Mouse (Mus musculus): ENCODE measurements around the gene Elf5. TPM values are rescaled to one million over a fixed set of nuclear protein-coding genes. Genes with fewer than 3 reads are reported as not detected.

Elf5 gene
- polyA plus RNA-seq (2012; rRNA removed): 17.2 and 21.2 TPM in 2 replicates

DNA sequence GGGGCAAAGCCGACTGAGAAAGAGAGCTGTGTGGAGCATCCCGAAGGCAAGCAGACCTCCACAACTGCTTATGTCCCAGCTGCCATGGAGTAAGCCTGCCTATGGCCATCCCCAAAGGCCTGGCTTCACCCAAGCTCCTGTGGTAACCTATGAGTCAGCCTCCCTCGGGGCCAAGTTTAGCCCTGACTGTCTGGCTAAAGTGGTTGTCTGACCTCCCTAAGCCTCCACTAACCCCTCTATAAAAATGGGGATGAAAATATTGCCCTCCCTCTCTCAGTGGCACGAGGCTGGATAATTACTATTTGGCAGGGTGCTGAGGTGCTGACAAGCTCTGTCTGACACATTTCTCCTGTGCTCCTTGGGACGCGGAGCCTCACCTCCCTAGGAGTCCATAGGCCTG is at the start of gene Elf5:
TSS of gene Elf5 (plus strand) at position 341 of the 400 bp plus-strand sequence.
- no peak for DNase-seq (ENCODE audit: low spot score)

DNA sequence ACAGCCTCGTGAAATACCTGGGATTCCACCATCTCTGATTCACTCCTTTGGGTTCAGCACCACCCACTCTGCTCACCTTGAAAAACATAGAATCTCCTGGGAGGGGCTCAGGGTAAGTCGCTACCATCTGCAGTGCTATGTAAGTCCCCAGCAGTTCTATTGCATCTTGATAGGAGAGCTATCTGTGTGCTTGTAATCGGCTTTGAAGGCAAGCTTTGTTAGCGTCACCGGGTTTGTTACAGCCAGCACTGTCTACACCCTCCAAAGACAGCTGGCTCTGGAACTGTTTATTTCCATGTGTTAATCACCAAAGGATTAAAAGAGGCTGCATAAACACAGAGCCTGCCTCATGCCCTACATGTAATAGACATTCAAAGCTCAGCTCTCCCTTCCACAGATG is 38.9 kb upstream of the Elf5 start:
- DNase-seq (ENCODE audit: low spot score): no peak

DNA sequence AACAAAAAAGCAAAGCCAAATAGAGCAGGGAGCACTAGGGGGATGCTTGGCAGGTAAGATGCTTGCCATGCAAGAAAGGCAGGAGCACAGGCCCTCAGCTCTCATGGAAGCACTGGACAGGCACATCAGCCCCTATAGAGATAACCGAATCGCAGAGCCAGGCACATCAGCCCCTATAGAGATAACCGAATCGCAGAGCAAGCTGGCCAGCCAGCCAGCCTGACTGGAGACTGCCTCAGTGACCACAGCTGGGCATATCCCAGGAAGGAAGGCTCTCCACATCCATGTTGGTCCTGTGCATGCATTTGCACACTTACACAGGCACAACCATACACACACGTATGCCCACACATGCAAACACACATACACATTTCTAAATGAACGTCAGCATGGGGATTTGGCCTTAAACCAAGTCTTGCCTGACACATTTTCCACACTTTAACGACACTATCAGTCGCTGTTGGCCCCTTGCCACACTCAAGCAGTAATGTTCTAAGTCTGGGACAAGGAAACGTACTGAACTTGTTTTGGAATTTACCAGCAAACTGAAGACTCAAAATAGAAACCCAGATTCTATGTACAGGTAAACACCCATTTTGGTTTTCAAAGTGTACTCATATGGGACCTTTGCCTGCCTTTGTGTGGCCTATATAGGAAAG is 31.9 kb upstream of the Elf5 start:
- DNase-seq (ENCODE audit: low spot score): no peak

DNA sequence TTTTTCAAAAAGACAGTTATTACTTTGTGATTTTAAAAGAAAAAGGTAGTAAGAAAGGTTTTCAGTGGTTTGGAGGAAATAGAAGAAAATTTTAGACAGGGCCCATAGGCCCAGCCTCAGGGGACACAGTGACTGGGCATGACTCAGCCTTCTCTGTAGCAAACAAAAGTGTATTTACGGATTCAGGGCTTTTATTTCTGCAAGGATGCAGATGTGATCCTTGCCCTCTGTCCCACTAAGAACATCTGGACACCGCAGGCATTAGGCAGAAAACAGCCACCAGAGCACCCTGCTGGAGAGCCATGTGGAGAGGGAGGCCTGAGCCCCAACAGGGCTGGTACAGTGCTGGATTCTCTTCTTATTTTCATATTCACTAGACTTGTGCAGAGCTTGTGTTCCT is 29.3 kb upstream of the Elf5 start:
- DNase-seq (ENCODE audit: low spot score): no peak

DNA sequence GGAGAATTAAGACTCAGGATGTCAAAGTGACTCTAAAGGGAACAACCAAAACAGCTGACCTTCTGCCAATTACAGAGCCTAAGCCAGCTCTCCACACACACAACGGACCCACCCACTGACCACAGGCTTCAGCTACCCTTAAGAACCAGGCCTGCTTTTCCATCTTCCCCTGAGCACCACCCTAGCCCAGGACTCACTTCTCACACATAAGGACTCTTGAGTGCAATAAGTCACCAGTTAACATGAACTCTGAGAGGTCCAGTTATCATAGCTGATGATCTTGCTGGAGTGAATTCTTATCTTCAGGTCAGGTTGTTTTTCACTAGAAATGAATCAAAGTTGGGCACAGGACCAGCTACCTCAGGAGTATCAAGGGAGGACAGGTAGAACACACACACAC is 23.6 kb upstream of the Elf5 start:
- DNase-seq (ENCODE audit: low spot score): no peak

DNA sequence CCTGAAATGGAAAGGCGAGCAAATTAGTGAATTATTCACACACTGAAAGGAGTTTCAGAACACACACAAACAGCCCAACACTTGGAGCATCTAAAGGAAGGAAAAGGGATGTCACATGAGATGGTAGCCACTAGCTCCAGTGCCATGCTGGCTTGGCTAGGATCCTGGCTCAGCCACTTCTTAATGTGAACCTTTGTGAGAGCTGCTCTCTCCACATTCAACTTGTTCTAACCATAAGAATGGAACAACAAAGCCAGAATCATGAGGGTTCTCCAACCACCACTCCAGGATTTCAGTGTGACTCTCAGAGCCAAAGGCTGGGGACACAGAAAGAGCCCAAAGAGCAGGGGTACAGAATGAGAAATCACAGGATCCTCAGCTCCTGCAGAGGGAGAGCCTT is 23.2 kb upstream of the Elf5 start:
- no peak for DNase-seq (ENCODE audit: low spot score)

DNA sequence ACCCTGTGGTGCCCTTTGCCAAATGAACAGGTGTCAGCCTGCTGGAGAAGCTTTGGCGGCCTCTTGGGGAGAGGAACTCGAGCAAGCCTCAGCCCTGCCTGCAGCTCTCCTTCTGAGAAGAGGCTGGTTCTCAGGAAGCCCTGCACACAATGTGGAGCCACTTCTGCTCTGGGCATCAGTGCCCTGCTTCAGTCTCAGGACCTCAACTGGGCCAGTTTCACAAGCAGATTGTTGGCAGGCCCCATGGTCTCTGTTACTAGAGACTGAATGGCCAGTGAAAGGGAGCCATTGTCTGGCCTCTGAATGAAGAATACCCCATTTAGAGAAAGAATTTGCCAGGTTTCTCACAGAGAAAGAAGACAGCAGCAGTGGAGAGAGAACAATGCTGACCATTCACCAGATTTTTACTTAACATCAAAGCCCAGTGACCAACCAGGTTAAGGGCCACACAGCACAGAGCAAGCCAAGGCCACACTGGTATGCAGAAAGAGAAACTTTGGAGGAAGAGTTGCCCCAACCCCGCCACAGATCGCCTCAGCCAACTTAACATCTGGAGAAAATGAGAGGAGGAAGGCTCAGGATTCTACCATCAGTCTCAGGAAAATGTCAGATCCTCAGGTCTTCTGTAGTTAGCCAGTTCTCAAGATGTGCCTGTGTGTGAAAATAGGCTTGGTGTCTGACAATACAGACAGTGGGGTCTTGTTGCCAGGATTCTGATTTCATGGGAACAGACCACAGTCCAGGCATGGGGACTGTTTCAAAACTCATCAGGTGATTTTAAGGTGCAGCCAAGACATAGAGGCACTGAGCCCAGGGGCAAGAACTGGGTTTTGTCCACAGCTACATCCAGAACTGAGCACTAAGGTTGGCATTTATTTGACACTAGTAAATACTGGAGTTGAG is 21.2 kb upstream of the Elf5 start:
- no peak for DNase-seq (ENCODE audit: low spot score)

DNA sequence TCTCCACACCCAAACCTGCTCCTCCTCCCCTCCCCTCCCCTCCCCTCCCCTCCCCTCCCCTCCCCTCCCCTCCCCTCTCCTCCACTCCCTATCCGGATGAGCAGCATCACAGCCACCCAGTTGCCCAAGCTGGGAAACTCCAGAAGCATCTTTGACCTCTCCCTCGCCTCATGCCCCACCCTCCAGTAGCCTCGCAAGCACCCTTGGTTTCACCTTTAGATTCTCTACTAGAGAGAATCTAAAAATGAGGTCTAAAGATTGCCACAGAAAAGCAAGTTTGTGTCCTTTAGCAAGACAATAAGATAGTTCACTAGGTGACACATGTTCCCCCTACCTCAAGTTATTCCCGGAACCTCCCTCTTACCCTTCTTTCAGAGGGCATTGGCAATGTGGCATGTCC is 19.9 kb upstream of the Elf5 start:
- DNase-seq (ENCODE audit: low spot score): no peak

DNA sequence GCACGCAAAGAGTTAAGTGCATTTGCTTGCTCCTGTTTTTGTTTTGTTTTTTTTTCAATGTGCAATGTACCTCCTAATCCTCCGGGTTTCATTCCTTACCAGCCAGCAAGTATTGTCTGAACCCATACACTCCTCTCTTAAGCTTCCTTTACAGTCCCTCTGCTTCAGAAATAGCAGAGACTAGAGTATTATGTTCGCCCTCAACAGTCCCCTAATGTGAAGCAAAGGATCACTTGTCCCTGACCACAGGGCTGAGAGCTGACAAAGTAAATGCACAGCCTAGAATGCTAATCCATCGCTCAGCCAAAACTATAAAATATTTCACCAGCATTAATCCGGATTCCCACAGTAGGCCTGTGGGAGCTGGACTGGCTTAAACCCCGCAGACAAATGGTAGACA is 13.4 kb upstream of the Elf5 start:
- DNase-seq (ENCODE audit: low spot score): no peak

DNA sequence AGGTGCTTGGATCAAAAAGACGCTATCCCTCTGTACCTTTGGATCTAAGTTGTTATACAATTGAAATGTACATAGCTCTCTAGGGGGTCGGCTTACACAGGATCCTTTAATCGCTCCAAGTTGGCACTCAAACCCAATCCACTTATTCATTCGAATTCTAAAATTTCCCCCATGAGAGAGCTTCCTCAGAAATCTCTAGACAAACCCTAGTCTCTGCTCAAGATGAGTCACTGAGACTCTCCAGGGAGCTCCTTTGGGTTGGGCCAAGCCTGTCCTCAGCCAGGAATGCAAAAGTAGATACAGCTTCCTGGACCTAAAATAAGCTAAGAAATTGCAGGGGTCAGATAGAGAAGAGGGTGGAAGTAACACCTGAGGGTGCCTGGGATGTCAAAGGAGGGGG is 10.8 kb upstream of the Elf5 start:
- DNase-seq (ENCODE audit: low spot score): no peak

DNA sequence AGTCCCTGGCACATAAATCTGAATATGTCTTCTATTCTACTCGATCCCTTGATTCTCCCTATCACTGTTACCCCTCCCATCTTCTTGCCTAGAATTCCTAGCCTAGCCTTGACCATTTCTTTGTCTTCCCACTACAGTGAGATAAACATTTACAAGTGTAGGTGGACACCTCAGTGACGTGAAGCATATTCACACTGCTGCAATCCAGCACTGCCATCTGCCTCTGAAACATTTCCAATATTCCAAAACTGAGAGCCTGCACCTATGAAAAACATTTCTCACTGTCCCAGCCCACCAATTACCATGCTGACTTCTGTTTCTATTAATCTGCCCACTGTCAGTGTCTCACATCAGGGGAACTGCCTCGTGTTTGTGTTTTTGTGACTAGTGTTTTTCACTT is 5.2 kb upstream of the Elf5 start:
- no peak for DNase-seq (ENCODE audit: low spot score)

DNA sequence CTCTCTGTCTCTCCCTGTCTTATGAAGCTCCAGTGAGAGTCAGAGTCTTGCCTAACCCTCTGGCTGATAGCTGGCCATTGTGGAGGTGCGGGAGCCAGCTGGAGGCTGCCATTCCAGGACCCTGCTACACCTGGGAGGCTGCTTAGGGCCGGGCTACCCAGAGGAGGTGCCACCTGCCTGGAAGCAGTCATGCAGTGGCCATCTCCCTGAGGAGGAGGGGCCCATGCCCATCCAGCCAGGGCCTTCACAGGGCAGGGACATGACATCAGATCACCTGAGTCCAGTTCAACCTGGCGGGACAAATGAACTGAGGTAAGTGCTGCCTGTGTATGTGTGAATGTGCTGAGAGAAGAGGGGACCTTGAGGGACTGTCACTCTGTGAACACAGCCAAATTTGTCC is 328 bp downstream of the Elf5 start:
- no peak for DNase-seq (ENCODE audit: low spot score)

DNA sequence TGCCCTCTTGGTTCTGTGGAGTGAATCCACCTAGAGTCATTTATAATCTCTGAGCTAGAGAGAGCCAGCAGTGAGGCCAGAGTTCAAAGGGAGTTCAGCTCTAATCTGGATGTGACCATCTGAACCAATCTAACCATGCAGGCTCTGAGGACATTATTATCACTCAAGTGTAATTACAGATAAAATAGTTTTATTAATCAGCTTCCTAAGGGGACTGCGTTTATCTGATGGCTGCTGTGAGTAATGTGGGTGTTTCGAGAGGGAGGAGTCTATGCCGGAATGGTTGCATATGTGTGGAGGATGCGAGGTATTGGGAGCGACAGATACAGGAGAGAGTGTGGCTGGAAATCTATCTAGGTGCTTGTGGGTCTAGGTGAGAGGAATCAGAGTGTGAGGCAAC is 1.9 kb downstream of the Elf5 start:
- DNase-seq (ENCODE audit: low spot score): no peak

DNA sequence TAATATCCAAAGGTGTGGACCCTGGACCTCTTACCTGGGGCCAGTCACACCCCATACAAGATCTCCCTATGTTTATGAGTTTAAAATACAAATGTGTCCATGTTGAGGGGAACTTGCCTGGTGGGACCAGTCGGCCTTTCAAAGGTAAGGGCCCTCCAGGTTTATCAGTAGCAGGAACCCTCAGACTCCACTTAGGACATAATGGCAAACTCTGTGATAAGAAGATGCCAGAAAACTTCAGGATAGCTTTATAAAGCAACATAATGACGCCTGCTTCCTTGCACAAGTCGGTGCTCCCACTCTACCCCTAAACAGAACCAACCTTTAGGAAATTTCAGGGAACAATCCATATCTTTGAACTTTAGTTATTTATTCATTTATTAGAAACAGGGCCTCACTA is 4.3 kb downstream of the Elf5 start:
- DNase-seq (ENCODE audit: low spot score): no peak

DNA sequence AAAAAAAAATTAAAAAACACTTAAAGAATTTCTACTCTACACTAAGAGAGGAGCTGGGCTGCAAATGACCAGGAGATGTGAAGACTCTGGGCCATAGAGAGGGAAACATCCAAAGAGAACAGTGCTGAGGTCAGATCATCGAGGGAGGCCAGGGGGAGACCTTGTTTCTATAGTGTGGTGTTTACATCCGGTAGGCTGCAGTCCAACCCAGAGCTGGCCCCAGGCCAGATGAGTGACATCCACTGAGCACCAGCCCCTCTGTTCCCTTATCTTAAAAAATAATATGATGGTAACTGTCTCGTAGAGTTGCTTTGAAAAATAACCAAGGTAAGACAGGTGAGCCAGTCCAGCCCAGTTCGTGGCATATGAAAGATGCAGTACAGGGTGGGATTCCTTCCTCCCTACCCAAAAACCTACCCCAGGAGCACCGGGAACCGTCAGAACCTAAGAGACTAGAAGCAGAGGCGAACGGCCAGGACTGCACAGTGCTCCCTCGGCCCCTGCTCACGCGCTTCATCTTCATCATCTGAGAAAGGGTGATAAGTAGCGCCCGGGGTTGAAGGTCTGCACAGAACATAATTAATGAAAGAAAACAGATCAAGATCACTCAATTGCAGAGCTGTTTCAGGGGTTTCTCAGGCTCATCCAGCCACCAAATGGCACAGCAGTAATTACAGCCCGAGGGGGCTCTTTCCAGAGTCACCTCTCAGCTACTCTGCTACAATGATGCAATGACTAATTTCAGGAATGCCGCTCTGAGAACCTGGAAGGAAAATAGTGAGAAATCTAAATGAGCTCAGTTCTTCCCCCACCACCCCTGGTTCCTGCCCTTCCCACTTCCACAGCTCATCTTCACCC is 9.4 kb downstream of the Elf5 start:
- DNase-seq (ENCODE audit: low spot score): no peak

DNA sequence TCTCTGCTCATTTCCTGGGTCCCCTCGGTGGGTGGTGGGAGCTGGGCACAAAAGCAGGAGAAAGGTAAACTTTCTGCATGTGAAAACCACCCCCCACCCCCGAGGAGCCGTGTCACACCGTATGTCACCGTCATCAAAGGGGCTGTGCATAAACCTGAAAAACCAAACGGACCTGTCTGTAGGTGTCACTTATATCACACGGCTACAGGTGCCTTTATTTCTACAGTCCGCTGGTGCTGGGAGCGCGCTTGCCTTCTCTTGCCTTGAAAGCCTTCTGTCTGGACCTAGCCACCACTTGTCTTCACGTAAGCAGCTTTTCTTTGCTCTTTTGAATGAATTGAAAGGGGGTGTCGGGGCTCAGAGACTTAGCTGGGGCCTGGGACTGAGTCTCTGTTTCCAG is 12.4 kb downstream of the Elf5 start:
- DNase-seq (ENCODE audit: low spot score): no peak

DNA sequence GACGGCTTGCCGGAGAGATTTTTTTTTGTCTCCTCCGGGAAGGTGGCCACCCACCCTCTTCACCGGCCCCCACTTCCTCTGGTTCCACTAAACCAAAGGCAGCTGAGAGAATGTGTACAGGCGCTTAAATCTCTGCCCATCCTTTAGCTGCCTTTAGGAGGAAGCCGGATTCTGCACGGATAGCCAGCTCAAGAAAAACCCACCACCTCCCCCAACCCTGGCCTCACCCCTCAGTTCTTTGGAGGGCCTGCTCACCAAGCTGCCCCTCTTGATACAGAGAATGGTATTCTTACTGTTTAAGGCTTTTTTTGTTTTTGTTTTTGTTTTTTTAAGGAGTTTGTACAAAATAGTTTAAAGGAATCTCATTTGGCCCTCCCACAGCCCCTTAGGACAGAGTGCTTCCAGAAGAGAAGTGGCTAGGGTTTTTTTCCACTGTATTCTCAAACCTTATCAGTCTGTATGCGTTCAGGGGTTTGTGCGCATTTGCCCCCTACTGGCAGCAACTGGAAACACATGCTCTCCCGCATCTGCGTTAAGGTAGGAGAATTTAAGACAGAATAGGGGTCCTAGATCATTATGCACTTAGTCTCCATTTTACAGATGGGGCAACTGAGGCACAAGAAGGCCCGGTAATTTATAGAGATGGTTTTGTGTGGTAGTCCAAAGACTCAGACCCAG is 13.0 kb downstream of the Elf5 start:
- no peak for DNase-seq (ENCODE audit: low spot score)

DNA sequence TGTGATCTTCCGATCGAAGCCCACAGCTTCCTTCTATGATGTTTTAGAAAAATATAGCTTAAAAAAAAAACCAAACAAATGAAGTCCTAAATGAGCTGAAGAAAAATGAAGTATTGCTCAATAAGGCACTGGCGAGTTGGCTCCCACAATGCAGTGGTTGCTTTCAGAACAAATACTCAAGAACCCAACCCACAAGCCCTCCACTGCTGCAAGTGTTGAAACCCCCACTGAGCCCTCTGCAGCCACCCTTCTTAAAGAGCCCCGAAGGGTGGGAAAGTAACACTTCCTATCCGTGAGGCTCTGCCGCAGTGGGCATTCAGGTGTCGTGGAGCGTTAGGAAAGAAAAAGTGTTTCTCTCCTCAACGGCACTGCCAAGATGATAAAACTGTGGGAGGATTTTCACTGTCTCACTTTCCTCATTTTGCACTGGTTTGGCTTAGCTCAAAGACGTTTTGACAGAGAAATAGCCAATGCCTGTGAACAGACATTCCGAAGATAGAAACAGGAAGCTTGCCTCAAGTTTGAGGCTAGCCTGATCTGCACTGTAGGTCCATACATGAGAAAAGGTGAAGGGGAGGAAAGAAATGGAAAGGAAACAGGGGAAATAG is 14.1 kb downstream of the Elf5 start:
- no peak for DNase-seq (ENCODE audit: low spot score)

DNA sequence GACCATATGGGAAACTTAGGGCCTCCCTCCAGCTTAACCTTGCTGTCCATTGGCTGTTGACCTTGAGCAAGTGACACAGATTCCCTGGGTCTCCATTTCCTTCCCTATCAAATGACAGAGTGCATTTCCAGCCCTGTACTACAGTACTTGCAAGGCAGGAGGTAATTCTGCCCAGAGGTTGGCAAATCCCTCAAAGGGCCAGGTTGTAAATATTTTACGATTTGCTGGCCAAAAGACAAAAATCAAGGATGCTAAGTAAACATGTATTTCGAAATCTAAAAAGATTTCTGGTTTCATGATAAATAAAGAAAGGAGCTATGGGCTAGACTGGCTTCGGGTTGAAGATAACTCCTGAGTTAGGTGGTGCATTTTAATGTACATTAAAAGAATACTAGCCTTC is 16.9 kb downstream of the Elf5 start:
- DNase-seq (ENCODE audit: low spot score): no peak

DNA sequence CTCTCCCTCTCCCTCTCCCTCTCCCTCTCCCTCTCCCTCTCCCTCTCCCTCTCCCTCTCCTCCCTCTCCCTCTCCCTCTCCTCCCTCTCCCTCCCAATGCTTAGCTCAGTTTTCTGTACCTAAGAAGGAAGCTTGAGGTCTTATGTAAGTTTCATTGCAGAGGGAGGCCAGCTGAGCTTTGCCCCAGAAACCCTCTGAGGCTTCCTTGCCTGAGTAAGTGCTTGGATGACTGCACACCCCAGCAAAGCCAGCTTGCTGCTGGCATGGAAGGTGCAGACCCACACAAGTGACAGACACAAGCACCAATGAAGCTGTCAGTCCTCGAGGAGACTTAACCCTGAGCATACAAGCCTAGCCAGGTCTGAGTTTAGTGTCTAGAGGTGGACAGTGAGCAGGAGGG is 19.2 kb downstream of the Elf5 start:
- no peak for DNase-seq (ENCODE audit: low spot score)

DNA sequence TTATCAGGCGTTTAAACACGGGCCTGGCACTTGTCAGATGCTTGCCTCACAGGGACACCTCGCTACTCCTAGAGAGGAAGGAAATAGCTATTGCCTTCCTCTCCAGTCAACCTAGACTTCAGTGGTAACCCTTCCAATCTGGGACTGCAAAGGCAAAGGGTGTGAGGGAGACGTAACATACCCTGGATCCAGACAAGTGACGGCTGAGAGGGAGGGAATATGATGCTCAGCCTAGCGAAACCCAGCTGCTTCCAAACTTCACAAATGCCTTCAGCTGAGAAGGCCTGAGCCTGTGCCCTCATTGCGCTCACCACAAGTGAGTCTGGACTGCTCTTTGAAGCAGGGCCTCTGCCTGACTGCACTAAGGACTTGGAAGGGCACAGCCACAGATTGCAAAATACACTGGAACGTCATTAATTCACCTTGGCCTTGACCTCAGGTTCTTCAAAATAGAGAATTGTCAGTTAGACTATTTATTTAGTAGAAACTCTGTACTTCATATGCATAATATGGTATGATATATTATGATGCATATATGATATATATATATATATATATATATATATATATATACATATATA is 21.3 kb downstream of the Elf5 start:
- DNase-seq (ENCODE audit: low spot score): no peak
